Mouse (Mus musculus) heart, adult 2 months (tissue): ENCODE data around the gene Stxbp6.

Experiments used
- CTCF ChIP-seq: fragments of 200-600 bp; IDR thresholded peaks from 2 replicates; pipeline ENCODE4 v1.8.1; 2022; ENCODE audit warnings: antibody characterized with exemption, mild to moderate bottlenecking, moderate library complexity
- POLR2A ChIP-seq: fragments of 200-500 bp; IDR thresholded peaks from 2 replicates; pipeline ENCODE4 v1.6.1; 2011; ENCODE audit warnings: mild to moderate bottlenecking, low read depth, low read length, control low read depth; ENCODE audit not compliant: insufficient read depth

- TF ChIP-seq CTCF (no peak), POLR2A (no peak)
Measured at GRCm38 (mm10) chr12:45061336-45061735, 13.2 kb downstream of the Stxbp6 start.
